Mouse (Mus musculus) kidney, adult 10 weeks (tissue): ENCODE results near the gene Tmem92. TPM values are rescaled to one million over a fixed set of nuclear protein-coding genes. Genes with fewer than 3 reads are reported as not detected.

Experiments used
- polyA plus RNA-seq: library from polyadenylated mRNA; stranded (reverse); fragments of 350-450 nt; fragmentation: Illumina TruSeq; extraction: RNeasy Lipid Tissue Mini Kit (QIAGEN cat#74804); gene quantifications from one replicate; pipeline ENCODE4 v1.2.3, GENCODE M21; 2014; ENCODE audit warnings: low read depth, low replicate concordance

Tmem92 gene
- polyA plus RNA-seq = not detected

DNA sequence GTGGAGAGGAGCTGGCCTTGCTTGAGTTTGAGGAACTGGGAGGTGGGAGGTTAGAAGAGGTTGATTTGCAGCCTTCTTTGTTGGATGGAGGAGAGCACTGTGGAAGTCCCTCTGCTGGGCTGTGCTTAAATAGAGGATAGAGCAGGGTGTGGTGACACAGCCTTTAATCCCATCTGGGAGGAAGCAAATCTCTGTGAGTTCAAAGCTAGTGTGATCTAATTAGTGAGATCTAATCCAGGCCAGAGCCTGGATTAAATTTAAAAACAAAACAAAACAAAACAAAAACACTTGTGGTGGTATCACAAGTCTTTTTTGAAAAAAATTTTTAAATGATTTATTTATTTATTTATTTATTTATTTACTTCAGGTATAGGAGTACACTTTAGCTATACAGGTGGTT lies at the start of gene Tmem92:
Gene Tmem92 (minus strand): TSS at position 101 of the 400 bp plus-strand sequence.

DNA sequence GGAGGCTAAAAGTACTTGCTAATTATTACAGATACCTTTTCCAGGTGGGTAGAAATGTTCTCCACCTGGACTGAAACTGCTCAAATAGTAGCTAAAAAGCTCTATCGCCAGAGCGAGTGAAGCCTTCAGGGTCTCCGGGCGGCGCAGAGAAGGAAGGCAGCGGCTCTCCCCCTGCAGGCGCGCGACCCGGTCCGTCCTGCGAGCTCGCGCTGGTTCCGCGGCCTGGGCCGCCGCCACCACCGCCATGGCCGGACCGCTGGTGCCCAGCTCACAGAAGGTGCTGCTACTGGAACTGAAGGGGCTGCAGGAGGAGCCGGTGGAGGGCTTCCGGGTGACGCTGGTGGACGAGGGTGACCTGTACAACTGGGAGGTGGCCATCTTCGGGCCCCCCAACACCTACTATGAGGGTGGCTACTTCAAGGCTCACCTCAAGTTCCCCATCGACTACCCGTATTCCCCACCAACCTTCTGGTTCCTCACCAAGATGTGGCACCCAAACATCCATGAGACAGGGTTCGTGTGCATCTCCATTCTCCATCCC lies 40.7 kb downstream of the Tmem92 start, which contains the start of gene Cdc34b:
Gene Cdc34b (plus strand): TSS at position 51 of the 541 bp plus-strand sequence.

Other genes with a start within 250 kb of the Tmem92 start
- 5.1 TPM for gene Rsad1, start 233.4 kb downstream of the Tmem92 start, polyA plus RNA-seq
- not detected for gene Chad, start 217.7 kb downstream of the Tmem92 start, polyA plus RNA-seq
- 12.4 TPM for gene Acsf2, start 180.8 kb downstream of the Tmem92 start, polyA plus RNA-seq
- gene Lrrc59, start 152.9 kb downstream of the Tmem92 start, polyA plus RNA-seq = 35.2 TPM
- gene Mrpl27, start 128.9 kb downstream of the Tmem92 start, polyA plus RNA-seq = 26.8 TPM
- not detected for gene Eme1, start 128.7 kb downstream of the Tmem92 start, polyA plus RNA-seq
- 0.93 TPM for gene Xylt2, start 105.2 kb downstream of the Tmem92 start, polyA plus RNA-seq
- not detected for gene Gm11541, start 78.2 kb downstream of the Tmem92 start, polyA plus RNA-seq
- not detected for gene Cdc34b, start 40.9 kb downstream of the Tmem92 start, polyA plus RNA-seq
- gene Col1a1, start 153.5 kb upstream of the Tmem92 start, polyA plus RNA-seq = 1.5 TPM
- not detected for gene Hils1, start 184.9 kb upstream of the Tmem92 start, polyA plus RNA-seq
- not detected for gene Sgca, start 193.6 kb upstream of the Tmem92 start, polyA plus RNA-seq
- gene Ppp1r9b, start 208.3 kb upstream of the Tmem92 start, polyA plus RNA-seq = 8.9 TPM
- not detected for gene Samd14, start 227.2 kb upstream of the Tmem92 start, polyA plus RNA-seq